In the genomic region with DNA sequence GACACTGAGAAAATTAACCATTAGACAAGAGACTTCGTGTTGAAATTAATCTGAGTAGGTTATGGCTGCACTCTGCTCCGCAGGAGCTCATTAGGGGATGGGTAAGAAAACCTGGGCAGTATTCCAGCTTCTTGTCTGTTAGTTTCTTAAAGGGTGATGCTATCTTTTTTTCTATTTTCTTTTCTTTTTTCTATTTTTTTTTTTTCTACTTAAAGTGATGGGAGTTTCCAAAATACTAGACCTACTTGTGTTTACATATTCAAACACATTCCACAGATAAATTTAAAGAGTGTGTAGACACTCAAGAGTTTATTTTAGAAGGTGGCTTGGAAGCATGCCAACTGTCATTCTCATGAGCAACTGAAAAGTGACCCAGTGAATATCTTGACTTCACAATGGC, we compare ENCODE assay signal across 13 mouse cellular contexts.
DNase-seq lines count a peak whose midpoint lies in the region; ATAC-seq lines count a peak whose summit lies in the region.
"Had no signal": no experiment of that assay in that cellular context is flagged by ENCODE, and none has a peak within 500 bp of the region (broad histone marks: within the 10 kb centered on the region; RNA-seq: fewer than 3 reads in every experiment).

No protein-coding gene starts in this region.

- peaks cover 39% of the 10 kb centered on the region for H3K36me3 ChIP-seq in hindbrain, embryonic 14.5 days (replicated peaks; ENCODE audit: control insufficient read depth, insufficient read depth)
- no peaks in the 10 kb centered on the region; the same call in none of the 2 replicates for H3K36me3 ChIP-seq in hindbrain, embryonic 16.5 days (ENCODE audit: control insufficient read depth, insufficient read depth, low read length)

- WGBS in hindbrain, embryonic 14.5 days, result 50% methylated on average over 2 of the region's 2 CpGs
- 35% methylated on average over 2 of the region's 2 CpGs for WGBS in hindbrain, embryonic 16.5 days

- no peak overlapping the region for H3K27ac ChIP-seq in hindbrain, embryonic 14.5 days
- no peak overlapping the region for H3K27ac ChIP-seq in hindbrain, embryonic 16.5 days (ENCODE audit: low read depth, low read length)
- H3K27ac ChIP-seq: hindbrain, embryonic 10.5 days; midbrain, embryonic 12.5 days had no signal

- no peaks in the 10 kb centered on the region for H3K9me3 ChIP-seq in hindbrain, embryonic 14.5 days (ENCODE audit: control insufficient read depth, low read length)
- no peaks in the 10 kb centered on the region for H3K9me3 ChIP-seq in hindbrain, embryonic 16.5 days (ENCODE audit: control insufficient read depth, low read length)
- H3K9me3 ChIP-seq: hindbrain, embryonic 10.5 days; midbrain, embryonic 12.5 days had no signal

- DNase-seq in cerebellum, postnatal 10 days, result peak; percentile 32 to 69
- peak; percentile 37 for DNase-seq in hindbrain, embryonic 14.5 days (ENCODE audit: low spot score)
- peak; percentile 40 for DNase-seq in 3T3-L1 (ENCODE audit: low read depth, low spot score)
- DNase-seq in heart, postnatal 4 days, result peak; percentile 40
- DNase-seq in thymus, postnatal 25 days, result no peak
- no peak for DNase-seq in layer of hippocampus, adult 18-20 months (ENCODE audit: low spot score in 2 of 2)
- DNase-seq: left cerebral cortex, postnatal 4 days; right cerebral cortex, postnatal 14 days had no signal

- no peaks in the 10 kb centered on the region for H3K27me3 ChIP-seq in hindbrain, embryonic 14.5 days (ENCODE audit: control insufficient read depth, insufficient read depth, low read length)
- H3K27me3 ChIP-seq in hindbrain, embryonic 16.5 days (replicated peaks; ENCODE audit: control insufficient read depth, insufficient read depth, low read length), result no peaks in the 10 kb centered on the region
- H3K27me3 ChIP-seq: midbrain, embryonic 12.5 days had no signal

- no peak overlapping the region for H3K9ac ChIP-seq in hindbrain, embryonic 14.5 days
- no peak overlapping the region for H3K9ac ChIP-seq in hindbrain, embryonic 16.5 days (ENCODE audit: low read depth, low read length)
- H3K9ac ChIP-seq: midbrain, embryonic 12.5 days had no signal

- no peak overlapping the region for H3K4me2 ChIP-seq in hindbrain, embryonic 14.5 days (replicated peaks)
- H3K4me2 ChIP-seq in hindbrain, embryonic 16.5 days (ENCODE audit: low read length), result no peak overlapping the region
- H3K4me2 ChIP-seq: midbrain, embryonic 12.5 days had no signal

- H3K4me1 ChIP-seq in hindbrain, embryonic 14.5 days (replicated peaks; ENCODE audit: control insufficient read depth, insufficient read depth, low read length), result no peaks in the 10 kb centered on the region
- H3K4me1 ChIP-seq in hindbrain, embryonic 16.5 days (ENCODE audit: control insufficient read depth, insufficient read depth, low read depth, low read length), result no peaks in the 10 kb centered on the region
- H3K4me1 ChIP-seq: hindbrain, embryonic 10.5 days; midbrain, embryonic 12.5 days had no signal

- H3K4me3 ChIP-seq in hindbrain, embryonic 14.5 days (replicated peaks; ENCODE audit: low read length), result no peak overlapping the region
- H3K4me3 ChIP-seq in hindbrain, embryonic 16.5 days (ENCODE audit: low read length), result no peak overlapping the region
- H3K4me3 ChIP-seq: erythroblast, embryonic 14.5 days; hindbrain, embryonic 10.5 days; midbrain, embryonic 12.5 days had no signal

- ATAC-seq in cerebellum, adult (ENCODE audit: insufficient number of reproducible peaks, low FRiP score, low TSS enrichment), result no peak
- ATAC-seq in hindbrain, embryonic 14.5 days (ENCODE audit: low FRiP score), result no peak
- ATAC-seq in hindbrain, embryonic 16.5 days, result no peak

Comparison
In these comparisons a context has a peak if more than half of its experiments do, and no peak if none do; other contexts are left out.
1. DNase-seq: peak in cerebellum, postnatal 10 days (2 of 2), hindbrain, embryonic 14.5 days (single experiment), 3T3-L1 (single experiment) and heart, postnatal 4 days (single experiment); none in thymus, postnatal 25 days (single experiment) and layer of hippocampus, adult 18-20 months (0 of 2).